Mouse (Mus musculus): ENCODE measurements at regions not wholly inside any gene's neighbourhood (a gene's known extent, or its start where the extent isn't known, plus 50 kb on each side); places are given as distances from the start of the nearest gene placed in this dataset.

- DNase-seq, result no peak
Observed at GRCm38 (mm10) chr1:194330471-194330870, 287.5 kb upstream of the Plxna2 start.

DNA sequence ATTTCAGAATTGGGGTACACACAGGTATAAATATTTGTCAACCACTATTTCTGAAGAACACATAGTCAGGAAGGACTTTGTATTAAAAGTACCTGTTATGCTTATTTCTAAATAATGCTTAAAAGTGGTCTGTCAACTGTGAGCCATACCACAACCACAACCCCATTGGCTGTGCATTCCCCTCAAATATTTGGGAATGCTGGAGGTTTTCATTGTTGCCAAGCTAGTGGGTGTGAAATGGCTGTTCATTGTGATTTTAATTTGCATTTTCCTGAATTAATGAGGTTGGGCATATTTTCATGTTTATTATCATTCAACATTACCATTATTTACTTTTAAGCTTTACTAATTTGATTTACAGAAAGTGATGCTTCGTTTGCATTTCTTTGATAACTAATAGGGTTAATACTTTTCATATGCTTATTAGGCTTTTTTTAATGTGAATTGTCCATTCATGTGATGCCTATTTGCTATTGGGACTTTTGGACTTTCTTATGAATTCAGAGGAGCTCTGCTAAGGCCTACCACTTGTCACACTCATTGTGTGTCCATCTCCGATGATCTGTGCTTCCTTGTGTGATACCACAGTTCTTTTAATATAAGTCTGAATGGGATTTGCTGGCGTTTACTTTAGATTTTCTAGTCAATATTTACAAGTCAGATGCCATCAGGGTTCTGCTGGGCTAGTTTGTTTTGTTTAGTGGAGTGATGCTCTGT lies 297.5 kb upstream of the Plxna2 start:
- DNase-seq, result no peak

DNA sequence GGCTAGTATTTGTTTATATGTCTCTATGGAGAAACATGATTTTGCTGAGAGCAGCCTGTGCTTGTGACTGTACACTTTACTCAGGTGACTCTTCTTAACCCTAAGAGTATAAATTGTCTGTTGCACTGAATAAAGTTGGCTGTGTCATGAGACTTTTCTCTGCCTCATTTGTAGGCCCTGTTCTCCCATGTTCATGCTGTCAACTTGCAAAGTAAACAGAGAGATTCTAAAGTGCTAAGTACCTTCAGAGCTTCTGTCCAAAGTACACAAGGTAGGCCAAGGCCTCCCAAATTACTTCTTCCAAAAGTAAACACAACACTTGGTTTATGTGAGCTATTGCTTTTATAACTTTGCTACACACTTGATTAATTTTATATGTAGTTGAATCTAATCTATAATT lies 299.7 kb upstream of the Plxna2 start:
- DNase-seq, result no peak

DNA sequence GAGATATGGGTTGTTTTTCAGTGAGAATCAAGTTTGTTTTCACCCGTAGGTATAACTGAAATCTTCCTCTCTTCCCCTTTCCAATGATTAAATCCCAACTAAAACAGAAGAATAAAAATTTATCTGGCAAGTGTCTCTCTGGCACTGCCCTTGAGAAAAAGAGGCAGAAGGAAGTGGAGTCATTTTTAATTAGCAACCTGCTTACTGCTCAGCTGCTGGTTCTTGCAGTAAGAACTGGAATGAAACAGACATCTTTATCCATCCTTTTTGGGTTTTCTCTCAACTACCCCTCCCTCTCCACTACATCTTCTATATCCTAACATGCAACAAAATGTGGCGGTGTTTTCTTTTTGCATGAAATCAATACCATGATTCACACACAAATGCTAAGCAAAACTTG lies 302.4 kb upstream of the Plxna2 start:
- DNase-seq, result no peak

GRCm38 (mm10) chr1:194310373-194310772 lies 307.6 kb upstream of the Plxna2 start:
- DNase-seq, result peak; percentile 30 to 39

- no peak for DNase-seq
Observed at GRCm38 (mm10) chr1:194308648-194309047, 309.4 kb upstream of the Plxna2 start.

DNA sequence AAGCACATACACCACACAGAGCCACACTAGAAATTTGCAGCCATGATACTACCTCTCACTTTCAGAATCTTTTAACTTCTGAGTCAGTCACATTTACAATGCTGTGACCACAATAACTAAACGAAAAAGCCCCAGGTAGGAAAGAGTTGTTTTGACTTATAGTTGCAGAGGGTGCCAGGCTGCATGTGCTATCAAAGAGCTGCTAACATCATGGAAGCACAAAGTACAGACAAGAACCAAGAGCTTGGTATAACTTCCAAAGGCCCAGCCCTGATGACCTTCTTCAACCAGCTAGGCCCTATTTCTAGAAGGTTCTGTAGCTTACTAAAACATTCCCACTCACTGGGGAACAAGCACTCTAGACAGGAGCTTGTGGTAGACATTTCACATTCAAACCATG lies 314.1 kb upstream of the Plxna2 start:
- no peak for DNase-seq

DNA sequence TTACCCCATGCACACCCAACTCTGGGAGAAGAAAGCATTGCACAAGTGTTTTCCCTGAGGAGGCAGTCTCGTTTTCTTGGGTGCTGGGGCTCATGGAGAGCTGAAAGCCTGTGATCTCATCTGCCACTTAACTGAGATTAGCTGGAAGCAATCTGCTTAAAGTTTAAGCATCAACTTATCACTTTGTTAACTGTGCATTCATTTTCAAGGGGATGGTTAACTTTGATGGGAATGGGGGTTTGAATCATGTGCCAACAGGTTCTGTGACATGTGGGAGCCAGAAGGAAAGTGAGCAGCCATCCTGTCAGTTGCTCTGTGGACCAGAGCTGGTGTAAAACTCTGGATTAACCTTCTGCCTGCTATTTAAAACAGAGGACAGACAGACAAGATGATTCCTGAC lies 315.2 kb upstream of the Plxna2 start:
- DNase-seq, result no peak

GRCm38 (mm10) chr1:194281941-194282340 lies 336.1 kb upstream of the Plxna2 start:
- DNase-seq, result no peak

DNA sequence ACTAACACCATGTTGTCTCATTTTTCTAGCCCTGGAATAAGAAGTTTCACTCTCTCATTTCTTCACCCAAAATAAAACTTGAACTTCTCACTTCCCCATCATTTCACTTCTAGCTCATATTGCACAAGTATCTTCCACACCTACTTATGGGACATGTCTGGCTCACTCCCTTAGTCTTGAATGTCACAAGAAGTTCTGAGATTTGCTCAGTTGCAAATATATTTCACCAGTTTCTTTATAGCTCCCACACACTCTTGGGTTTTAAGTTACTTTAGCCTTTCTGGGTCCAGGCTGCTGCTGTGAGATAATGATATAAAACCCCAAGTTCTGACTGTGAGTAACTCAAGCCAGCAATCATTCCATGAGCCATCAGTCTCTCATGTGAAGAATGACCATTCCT lies 350.0 kb upstream of the Plxna2 start:
- DNase-seq, result no peak

GRCm38 (mm10) chr1:194262374-194262773 lies 355.6 kb upstream of the Plxna2 start:
- DNase-seq, result no peak

DNA sequence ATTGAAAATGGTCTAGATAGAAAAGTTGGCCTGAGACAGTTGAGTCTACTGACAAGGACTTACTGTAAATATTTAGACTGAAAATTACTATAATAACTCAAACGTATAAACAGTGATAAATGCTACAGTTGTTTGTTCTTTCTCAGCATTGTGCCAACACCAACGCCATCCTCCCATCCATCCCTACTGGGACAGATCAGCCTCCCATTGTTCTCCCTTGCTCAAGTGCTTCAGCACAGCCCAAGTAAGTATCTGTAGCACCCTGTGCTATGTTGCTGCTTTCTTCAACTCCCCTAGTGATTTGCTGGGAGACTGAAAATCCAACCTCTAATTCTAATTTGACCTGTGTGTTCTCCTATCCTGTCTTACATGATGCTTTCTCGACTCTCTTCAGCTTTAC lies 358.1 kb upstream of the Plxna2 start:
- DNase-seq, result no peak

GRCm38 (mm10) chr1:194244776-194245366 lies 373.1 kb upstream of the Plxna2 start:
- no peak for DNase-seq

DNA sequence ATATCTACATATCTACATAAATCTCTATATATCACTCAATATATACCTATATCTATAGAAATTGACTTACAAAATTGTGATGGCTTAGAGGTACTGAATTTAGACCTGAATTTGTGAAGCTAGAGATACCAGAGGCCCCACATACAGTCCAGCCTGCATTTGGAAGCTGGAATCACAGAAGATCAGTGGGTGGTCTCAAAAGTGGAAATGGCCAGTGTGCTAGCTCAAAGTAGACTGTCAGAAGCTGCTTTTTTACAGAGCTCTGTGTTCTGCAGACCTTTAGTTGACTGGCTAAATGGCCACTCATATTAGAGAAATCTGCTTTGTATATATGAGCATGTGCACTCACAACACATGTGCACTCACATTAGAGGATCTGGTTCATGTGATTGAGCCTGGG lies 376.9 kb upstream of the Plxna2 start:
- DNase-seq, result no peak

DNA sequence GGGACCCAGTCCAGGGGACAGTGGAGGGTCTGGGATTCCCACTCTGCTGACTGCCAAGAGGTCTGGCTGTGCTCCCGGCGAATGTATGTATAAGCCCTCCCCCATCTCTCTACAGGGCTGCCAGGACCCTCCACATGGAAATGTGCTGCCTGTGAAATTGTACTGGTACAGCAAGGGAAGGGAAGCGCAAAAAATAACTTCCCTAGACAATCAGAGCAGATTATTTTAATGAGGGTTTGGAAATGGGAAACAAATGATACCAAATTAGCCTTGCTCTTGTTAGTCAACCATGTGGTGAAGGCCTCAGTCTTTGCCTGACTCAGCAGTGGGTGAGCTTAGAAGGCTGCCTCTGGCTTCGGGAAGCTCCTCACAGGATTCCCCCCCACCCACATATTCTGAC lies 386.8 kb upstream of the Plxna2 start:
- no peak for DNase-seq

DNA sequence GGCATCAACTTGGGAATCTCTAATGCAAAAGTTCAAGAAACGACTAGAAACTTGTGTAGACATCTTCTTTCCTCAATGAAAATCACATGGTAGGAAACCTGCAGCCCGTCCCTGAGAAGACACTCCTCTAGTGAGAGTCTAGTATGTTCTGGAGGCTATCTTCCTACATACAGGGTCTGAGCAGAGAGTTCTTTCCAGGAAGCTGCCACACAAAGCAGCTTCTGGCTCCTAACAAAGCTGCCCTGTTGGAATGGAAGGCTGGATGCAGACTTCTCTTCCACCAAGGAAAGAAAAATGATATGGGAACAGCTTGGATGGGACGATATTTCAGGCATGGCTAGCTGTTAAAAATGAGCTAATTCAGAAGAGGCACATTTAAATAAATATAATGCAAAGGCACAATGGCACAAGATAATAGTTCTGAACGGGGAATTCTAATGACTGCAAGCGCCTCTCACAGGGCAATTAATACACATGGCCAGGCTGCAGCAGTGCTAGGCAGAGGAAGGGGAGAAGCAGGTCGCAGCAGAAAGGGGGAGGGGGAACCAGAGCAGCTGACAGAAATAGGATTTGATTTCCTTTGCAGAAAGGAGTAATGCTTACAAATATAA lies 391.4 kb upstream of the Plxna2 start:
- no peak for DNase-seq

- no peak for DNase-seq
Observed at GRCm38 (mm10) chr1:194225786-194226185, 392.2 kb upstream of the Plxna2 start.

DNA sequence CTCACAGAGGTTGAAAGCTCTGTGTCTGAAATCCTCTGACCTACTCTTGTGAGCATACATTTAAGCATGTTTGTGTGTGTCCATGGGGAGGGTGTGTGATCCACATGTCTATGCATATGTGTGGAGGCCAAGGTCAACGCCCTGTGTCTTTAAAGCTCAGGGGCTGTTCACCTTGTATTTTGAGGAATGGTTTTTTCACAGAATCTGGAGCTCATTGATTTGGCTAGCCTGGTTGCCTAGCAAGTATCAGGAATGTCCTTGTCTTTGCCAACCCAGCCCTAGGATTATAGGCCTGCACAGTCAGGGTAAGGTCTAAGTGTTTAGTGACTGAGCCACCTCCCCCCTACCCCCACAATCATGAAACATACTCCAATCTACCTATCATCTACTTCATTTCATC lies 394.0 kb upstream of the Plxna2 start:
- no peak for DNase-seq

DNA sequence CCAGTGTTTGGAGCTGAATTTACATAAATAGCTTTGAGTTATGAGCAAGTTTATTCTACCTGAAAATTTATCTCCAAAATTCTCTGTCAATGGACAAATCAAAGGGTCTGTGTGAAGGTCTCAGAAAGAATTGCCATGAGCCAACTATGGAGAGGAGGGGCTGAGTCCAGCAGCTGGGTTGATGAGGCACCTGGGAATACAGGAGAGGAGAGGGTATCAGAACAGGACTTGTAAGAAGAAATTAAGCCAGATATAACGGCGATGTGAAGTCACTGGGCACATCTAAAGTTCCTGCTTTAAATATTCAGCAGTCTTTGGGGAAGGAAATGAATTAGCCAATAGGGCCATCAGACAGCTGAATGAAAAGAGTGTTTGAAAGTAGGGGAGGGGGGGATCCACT lies 394.4 kb upstream of the Plxna2 start:
- no peak for DNase-seq

- peak; percentile 24 to 26 for DNase-seq
Observed at GRCm38 (mm10) chr1:194223015-194223414, 395.0 kb upstream of the Plxna2 start.

GRCm38 (mm10) chr1:194208034-194209000 lies 409.7 kb upstream of the Plxna2 start:
- no peak for DNase-seq

GRCm38 (mm10) chr1:194197516-194197915 lies 420.5 kb upstream of the Plxna2 start:
- DNase-seq, result no peak

GRCm38 (mm10) chr1:194182293-194182692 lies 435.7 kb upstream of the Plxna2 start:
- no peak for DNase-seq

All from cerebellum, postnatal 36 days (tissue).